Mouse (Mus musculus): ENCODE data around the gene Sult2b1. TPM values are rescaled to one million over a fixed set of nuclear protein-coding genes. Genes with fewer than 3 reads are reported as not detected.

Sult2b1 gene
- 13.1 TPM for polyA plus RNA-seq (2017; shearing (Covaris generic))

DNA sequence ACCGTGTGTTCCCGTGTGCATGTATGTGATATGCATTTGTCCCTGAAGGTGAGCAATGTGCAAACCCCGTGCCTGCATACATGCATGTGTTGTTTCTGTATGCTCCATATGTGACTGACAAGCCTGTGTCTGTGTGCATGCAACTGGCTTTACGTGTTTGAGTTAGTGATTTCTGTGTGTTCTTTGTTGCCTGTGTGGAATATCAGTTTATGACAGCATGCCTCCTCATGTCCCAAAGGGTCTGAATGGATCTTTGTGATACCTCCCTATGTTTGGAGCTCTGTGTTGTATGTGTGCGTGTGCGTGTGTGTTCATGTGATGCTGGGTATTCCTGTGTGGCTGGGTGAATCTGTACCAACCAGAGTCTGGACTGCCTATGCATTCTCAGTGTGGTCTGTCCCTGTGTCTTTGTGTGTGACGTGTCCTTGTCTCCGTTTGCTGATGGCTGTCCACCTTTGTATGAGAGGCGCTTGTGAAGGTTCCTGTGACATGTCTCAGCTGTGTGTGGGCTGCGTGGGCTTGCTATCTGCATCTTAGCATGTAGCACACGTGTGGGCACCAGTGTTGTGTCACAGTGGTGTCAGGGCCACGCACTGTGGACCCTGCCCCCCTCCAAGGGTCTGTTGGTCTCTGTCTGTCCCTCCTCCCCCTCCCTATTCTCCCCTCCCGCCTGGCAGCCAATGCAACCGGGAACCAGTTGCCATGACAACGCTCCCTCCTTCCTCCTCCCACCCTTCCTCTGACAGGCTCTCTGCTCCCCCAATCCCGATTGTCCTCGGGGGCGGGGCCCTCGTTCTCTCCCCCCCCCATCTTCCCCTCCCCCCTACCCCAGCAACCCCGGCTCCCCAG is at the start of gene Sult2b1:
Gene Sult2b1 (minus strand): TSS at position 146 of the 849 bp plus-strand sequence.

DNA sequence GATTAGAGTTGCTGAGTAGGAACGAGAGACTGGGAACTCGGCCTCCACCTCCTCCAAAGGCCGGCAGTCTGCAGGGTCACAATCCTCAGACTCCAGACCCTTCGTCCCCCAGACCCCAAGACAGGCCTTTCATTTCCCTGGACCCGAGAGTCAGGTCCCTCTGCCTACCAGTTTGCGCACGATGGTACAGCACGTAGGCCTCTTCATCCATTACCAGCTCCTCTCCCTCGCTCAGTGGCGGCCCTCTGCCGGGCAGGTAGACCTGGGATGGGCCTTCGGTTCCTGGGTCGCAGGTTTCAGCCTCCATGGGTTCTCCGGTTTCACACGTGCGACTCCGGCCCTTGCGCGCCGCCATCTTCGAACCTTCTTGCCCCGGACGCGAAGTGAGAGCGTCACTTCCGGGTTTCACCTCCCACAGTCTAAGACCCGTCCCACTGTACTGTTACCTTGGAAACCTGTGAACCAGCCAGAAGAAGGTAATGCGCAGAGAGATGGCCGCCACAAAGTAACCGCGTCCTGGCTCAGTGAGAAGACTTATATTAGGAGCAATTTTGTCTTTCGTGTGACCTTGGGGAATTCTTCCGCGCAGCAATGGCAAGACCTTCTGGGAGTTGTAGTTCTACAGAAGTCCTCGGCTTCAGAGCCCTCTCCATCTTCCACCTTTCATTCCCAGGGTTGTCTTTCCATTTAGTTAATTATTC is 46.1 kb upstream of the Sult2b1 start, which contains the start of gene Grwd1:
Gene Grwd1 (minus strand): TSS at position 518 of the 701 bp plus-strand sequence.

DNA sequence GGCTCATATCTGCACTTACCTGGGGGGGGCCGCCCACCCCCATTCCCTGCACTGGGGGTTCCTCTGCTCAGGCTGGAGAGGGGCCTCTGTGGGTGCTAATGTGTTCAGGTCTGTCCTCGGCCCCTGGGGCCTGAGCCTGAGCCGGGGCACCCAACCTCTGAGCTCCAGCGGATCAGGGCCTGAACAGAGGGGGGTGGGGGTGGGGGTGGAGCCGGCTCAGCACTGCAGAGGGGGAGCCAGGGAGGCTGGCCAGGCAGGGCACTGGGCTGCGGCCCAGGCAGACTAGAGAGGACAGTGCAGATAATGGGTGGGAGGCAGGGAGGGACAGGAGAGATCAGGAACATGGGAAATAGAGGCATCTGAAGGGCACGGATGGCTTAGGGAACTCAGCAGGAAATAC is 40.1 kb upstream of the Sult2b1 start, which contains the start of gene Kcnj14:
Gene Kcnj14 (minus strand): TSS at position 185 of the 400 bp plus-strand sequence.

GRCm38 (mm10) chr7:45813787-45814779 is 29.6 kb upstream of the Sult2b1 start, which contains the start of gene Cyth2:
Gene Cyth2 (minus strand): TSS chr7:45814581.

DNA sequence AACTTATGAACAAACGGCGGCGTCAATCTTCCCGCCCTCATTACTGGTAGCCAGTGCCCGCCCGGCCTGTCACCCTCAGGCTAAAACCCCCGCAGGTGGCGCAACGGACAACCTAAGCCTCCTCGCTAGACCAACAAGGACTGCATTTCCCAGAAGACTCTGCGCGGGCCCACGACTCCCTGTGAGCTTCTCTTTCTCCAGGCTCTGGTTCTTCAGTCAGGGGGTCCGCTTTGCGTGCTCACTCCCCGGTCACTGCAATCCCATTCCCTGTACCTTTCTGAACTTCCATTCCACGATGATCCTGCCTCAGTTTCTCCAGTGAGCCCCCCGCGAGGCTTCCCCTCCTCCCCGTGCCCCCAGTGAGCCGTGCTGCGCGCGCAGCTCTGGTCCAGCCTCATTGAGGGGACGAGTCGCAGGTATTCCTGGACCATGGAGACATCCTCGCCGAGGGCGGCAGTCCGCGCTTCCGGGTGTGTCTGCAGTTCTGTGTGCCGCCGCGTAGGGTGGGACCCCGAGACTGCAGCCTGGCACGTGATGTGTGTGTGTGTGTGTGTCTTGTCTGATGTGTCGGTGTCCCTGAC is 868 bp downstream of the Sult2b1 start, which contains the start of gene Lmtk3:
Gene Lmtk3 (plus strand): TSS at position 228 of the 581 bp plus-strand sequence.

DNA sequence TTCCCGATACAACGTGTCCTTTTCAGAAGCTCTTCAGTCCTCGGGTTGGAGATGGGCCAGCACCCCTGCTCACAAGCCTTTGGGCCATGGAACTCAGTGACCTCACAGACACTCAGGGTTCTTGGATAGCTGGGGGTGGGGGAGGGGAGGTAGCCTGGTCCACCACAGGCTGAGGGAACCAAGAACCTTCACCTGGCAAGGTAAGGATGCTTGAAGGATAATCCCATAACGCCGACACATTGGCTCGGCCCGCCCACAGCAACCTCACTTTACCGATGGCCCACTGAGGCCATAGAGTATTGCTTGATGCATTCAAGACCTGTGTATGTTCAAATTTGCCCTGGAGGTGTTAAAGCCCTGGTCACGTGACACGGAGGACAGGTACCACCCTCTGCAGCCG is 58.8 kb downstream of the Sult2b1 start, which contains the start of gene Spaca4:
Gene Spaca4 (minus strand): TSS at position 101 of the 400 bp plus-strand sequence.

GRCm38 (mm10) chr7:45720413-45721233 is 63.8 kb downstream of the Sult2b1 start, which contains the start of gene Fam83e:
Gene Fam83e (plus strand): TSS chr7:45721212.

GRCm38 (mm10) chr7:45717918-45718297 is 66.6 kb downstream of the Sult2b1 start, which contains the start of gene Sphk2:
Gene Sphk2 (minus strand): TSS chr7:45718002.

GRCm38 (mm10) chr7:45715090-45715708 is 69.3 kb downstream of the Sult2b1 start, which contains the start of gene Rpl18:
Gene Rpl18 (plus strand): TSS chr7:45715457.

DNA sequence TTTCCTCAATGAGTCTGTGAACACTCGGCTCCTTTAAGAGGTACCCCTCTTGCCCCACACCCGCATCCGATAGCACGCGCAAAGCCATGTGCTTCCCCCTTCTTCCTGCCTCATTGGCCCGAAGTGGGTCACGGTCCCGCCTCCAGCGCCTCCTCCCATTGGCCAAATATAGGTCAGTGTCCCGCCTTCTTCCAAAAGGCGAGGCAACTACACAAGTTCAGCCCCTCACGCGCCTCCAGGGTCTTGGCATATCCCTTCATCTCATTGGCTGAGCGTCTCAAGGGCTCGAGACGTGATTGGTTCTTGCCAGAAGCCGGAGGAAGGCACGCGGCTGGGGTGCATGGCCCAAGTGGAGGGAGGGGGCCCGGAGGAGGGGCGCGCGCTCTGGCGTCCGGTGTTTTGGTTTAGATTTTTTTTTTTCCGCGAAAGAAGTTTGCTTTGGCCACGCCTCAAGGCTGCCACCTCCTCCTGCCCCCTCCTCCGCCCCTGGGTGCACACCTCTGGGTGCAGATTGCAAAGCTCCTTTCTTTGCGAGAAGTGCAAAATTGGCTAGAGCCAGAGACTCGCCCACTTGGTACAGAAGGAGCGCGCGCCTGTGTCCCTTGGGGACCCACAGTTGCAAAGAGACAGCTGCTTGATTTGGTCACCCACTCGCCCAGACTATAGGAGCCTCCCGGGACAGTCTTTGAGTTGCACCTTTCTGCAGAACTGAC is 79.6 kb downstream of the Sult2b1 start, which contains the start of gene Dbp:
Gene Dbp (plus strand): TSS at position 359 of the 713 bp plus-strand sequence.

DNA sequence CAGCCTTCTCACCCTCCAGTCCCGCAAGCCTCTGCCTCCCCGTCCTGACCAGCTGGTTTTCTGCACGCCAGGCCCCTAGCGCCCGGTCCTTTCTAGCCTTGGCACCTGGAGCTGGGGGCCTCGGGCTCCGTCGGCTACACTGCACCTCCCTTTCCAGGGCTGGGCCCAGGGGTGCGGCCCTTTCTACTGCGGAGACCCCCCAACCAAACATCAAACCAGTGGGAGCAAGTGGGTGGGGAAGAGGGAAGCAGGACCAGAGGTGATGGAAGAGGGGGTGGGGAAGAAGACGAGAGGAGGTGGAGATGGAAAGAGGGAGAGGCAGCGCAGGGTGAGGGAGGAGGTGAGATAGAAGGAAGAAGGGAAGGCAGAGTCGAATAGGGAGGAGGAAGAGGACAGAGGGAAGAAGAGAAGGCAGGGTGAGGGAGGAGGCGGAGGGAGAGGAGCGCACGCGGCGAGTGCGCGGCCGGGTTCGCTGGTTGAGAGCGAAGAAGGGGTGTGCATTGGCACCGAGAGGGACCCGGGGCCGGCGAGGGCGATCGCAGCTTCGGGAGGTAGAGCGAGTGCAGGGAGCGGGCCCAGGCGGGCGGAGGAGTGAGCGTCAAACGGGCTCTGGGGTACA is 84.8 kb downstream of the Sult2b1 start, which contains the start of gene Car11:
Gene Car11 (plus strand): TSS at position 321 of the 619 bp plus-strand sequence.

GRCm38 (mm10) chr7:45693921-45694591 is 90.4 kb downstream of the Sult2b1 start, which contains the start of gene Sec1:
Gene Sec1 (minus strand): TSS chr7:45694402.

DNA sequence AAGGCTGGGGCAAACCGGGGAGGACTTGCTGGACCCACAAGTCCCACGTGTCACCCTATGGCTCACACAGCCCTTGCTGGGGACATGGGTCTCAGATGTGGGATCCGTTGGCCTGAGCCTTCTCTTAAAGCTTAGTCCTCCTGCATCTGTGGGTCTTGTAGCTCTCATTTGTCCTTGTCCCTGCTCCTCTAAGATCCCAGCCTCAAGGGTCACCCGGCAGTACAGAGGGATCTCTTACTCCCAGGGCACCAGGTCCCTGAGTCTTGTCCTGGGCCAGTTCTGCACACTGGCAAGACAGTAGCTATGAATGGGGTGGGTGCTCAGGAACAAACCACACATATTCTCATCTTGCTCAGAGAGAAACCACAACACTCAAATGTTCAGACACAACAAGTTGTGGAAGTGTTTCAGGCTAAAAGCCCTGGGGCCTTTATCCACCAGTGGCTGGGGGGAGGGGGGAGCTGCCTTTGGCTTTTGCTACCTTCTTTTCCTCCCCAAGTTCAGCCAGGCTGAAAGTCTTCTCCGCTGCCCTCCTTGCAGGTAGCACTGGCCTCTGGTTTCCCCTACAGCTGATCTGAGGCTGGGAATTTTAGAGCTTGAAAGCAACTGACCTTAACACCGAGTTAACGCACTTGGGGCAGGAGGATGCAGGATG is 100.9 kb downstream of the Sult2b1 start, which contains the start of gene Ntn5:
Gene Ntn5 (plus strand): TSS at position 627 of the 655 bp plus-strand sequence.

